Mouse (Mus musculus): ENCODE measurements around the gene Nfix.

- no peak for TF ChIP-seq ZC3H11A (IDR thresholded peaks at IDR 0.05; ENCODE audit: borderline replicate concordance, low read depth, low read length)
- no peak for TF ChIP-seq HCFC1 (IDR thresholded peaks at IDR 0.05; ENCODE audit: borderline replicate concordance, insufficient read depth, low read length)
- TF ChIP-seq CHD2 (IDR thresholded peaks at IDR 0.05; ENCODE audit: low read depth, low read length) = no peak
- TF ChIP-seq ZNF384 (IDR thresholded peaks at IDR 0.05; ENCODE audit: low read depth, low read length) = no peak
- TF ChIP-seq MAFK (IDR thresholded peaks at IDR 0.05; ENCODE audit: insufficient read depth, low read depth, low read length) = peak; percentile 33; the same call in 1 of the 2 replicates
These were observed 15.4 kb upstream of the Nfix start for GRCm38 (mm10) chr8:84815547-84815946.

Measured in ES-E14 (cell line).